Mouse (Mus musculus) cerebellum, adult 2 months (tissue): Measurements from ENCODE around the gene Cblc.

ENCODE experiments used
- CTCF ChIP-seq: fragments of 200-500 bp; IDR thresholded peaks from 2 replicates; pipeline ENCODE4 v1.5.1; 2011; ENCODE audit warnings: low read depth, mild to moderate bottlenecking, control low read depth, low read length, moderate library complexity, borderline replicate concordance; ENCODE audit not compliant: insufficient read depth
- POLR2A ChIP-seq: fragments of 200-500 bp; IDR thresholded peaks from 2 replicates; pipeline ENCODE4 v1.6.1; 2011; ENCODE audit warnings: low read length, control low read depth, borderline replicate concordance; ENCODE audit not compliant: insufficient read depth

- TF ChIP-seq CTCF (no peak), POLR2A (no peak)
Observed at GRCm38 (mm10) chr7:19769434-19770374, 26.9 kb downstream of the Cblc start.
